Mouse (Mus musculus): ENCODE results near the gene Gxylt2. TPM values are rescaled to one million over a fixed set of nuclear protein-coding genes. Genes with fewer than 3 reads are reported as not detected.

Gene Gxylt2
- polyA plus RNA-seq, 1 experiment: 0.90 TPM

DNA sequence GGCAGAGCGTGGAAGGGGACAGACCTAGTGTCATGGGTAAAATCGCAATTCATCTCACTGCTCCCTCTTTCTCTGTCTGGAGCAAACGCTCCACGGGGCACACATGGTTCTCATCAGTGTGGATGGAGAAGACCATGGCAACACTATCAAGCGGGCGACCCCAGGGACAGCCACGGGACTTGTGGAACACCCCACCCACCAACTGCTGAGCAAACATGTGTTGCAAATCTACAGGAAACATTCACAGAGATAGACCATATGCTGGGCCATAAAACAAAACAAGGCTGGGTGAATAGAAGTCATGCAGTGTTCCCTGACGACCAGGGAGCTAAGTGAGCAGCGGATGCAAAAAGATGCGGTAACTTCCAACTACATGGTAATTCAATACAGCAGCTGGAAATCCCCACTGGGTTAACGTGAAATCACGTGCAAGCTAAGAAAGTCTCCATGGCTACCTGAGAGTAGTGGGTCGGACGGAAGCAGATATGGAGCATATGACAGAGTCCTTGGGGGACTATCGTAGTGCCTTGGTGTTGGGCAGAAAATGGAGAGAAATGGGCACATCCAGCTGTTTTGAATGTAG is 71.5 kb downstream of the Gxylt2 start:
- 80% methylated on average over 15 of the region's 15 CpGs for WGBS

DNA sequence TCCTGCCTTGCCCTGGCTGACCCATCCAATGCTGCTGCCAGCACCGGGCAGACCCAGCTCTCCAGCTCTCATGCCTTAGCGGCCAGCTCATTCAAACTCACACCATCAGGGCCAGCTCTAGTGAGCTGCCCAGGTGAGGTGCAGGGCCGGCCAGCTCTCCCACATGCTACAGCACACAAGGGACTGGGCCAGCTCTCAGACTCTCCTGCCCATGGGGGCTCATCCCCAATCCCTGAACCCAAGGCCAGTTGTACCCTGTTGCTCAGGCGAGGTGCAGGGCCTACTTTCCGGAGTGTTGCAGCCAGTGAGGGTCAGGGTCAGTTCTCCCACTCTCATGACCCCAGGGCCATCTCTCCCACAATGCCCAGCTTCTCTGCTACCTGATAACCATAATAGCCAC is 74.1 kb downstream of the Gxylt2 start:
- H3K27ac ChIP-seq (ENCODE audit: control insufficient read depth, insufficient read depth, low read depth, low read length, poor library complexity): no peak overlapping the region
- 79% methylated on average over 5 of the region's 5 CpGs for WGBS
- TF ChIP-seq CTCF (IDR thresholded peaks at IDR 0.05; ENCODE audit: control insufficient read depth, insufficient read depth, low read length) (no peak), POLR2A (IDR thresholded peaks at IDR 0.05; ENCODE audit: borderline replicate concordance, control insufficient read depth, low read depth, low read length) (no peak)
- no peak overlapping the region for H3K4me3 ChIP-seq (replicated peaks; ENCODE audit: control insufficient read depth, low read depth, low read length)
- no peaks in the 10 kb centered on the region for H3K4me1 ChIP-seq (ENCODE audit: control insufficient read depth, insufficient read depth, low read length)

More for the DNA sequence above, 71.5 kb downstream of the Gxylt2 start:
- Histone ChIP-seq H3K4me1 (ENCODE audit: control insufficient read depth, insufficient read depth, low read length) (no peaks in the 10 kb centered on the region), H3K27ac (ENCODE audit: control insufficient read depth, insufficient read depth, low read depth, low read length, poor library complexity) (no peak overlapping the region), H3K4me3 (replicated peaks; ENCODE audit: control insufficient read depth, low read depth, low read length) (no peak overlapping the region)
- TF ChIP-seq POLR2A (IDR thresholded peaks at IDR 0.05; ENCODE audit: borderline replicate concordance, control insufficient read depth, low read depth, low read length): no peak
- TF ChIP-seq CTCF (IDR thresholded peaks at IDR 0.05; ENCODE audit: control insufficient read depth, insufficient read depth, low read length): no peak

DNA sequence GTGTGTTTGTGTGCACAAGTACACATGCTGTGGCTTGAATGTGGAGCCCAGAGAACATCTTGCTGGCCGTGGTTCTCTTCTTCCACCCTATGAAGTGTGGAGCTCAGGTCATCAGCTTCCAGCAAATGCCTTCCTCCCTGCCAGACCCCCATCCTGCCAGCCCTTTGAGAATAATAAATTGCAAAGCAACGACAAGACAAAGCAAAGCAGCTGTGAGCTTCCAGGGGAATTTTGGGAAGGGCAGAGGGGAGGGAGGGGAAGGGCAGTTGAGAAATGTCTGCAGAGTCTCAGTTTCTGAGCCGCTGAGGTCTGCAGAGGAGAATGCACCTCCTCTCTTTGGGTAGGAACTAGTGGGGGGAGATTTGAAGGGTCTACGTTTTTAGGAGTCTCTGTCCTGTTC is 75.9 kb downstream of the Gxylt2 start:
- 54% methylated on average over 4 of the region's 4 CpGs for WGBS
- Histone ChIP-seq H3K4me3 (replicated peaks; ENCODE audit: control insufficient read depth, low read depth, low read length) (no peak overlapping the region), H3K27ac (ENCODE audit: control insufficient read depth, insufficient read depth, low read depth, low read length, poor library complexity) (no peak overlapping the region), H3K4me1 (ENCODE audit: control insufficient read depth, insufficient read depth, low read length) (no peaks in the 10 kb centered on the region)
- TF ChIP-seq CTCF (IDR thresholded peaks at IDR 0.05; ENCODE audit: control insufficient read depth, insufficient read depth, low read length) (no peak), POLR2A (IDR thresholded peaks at IDR 0.05; ENCODE audit: borderline replicate concordance, control insufficient read depth, low read depth, low read length) (no peak)

DNA sequence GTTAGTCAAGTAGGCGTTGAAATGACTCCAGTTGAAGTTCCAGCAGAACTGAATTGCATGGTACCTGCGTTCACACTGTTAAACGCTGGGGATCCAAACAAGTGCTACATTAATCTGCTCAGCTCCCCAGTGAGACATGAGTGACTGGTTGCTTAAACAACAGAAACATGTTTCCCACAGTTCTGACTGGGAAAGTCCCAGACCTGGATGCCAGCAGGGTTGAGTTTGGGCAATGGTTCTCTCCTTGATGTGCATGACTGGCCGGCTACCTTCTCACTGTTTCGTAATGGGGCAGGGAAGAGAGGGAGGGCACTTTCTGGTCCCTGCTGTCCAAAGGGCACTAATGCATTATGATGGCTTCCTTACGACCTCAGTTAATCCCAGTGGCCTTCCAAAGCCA is 77.1 kb downstream of the Gxylt2 start:
- no peak overlapping the region for H3K4me3 ChIP-seq (replicated peaks; ENCODE audit: control insufficient read depth, low read depth, low read length)
- 86% methylated on average over 6 of the region's 6 CpGs for WGBS
- H3K27ac ChIP-seq (ENCODE audit: control insufficient read depth, insufficient read depth, low read depth, low read length, poor library complexity): no peak overlapping the region
- no peaks in the 10 kb centered on the region for H3K4me1 ChIP-seq (ENCODE audit: control insufficient read depth, insufficient read depth, low read length)
- TF ChIP-seq POLR2A (IDR thresholded peaks at IDR 0.05; ENCODE audit: borderline replicate concordance, control insufficient read depth, low read depth, low read length) (no peak), CTCF (IDR thresholded peaks at IDR 0.05; ENCODE audit: control insufficient read depth, insufficient read depth, low read length) (no peak)

DNA sequence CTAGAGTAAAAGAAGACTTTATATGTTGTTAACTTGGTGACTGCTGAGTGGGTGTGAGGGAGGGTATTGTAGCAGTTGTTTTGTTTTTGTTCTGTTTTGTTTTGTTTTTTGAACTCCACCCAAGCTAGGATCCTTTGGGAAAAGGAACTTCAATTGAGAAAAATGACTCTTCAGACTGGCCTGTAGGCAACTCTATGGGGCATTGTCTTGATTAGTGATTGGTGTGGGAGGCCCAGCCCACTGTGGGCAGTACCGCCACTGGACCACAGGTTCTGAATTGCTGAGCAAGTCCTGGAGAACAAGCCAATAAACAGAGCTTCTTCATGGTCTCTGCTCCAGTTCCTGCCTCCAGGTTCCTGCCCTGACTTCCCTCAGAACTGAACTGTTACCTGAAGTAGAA is 83.2 kb downstream of the Gxylt2 start:
- no peaks in the 10 kb centered on the region for H3K4me1 ChIP-seq (ENCODE audit: control insufficient read depth, insufficient read depth, low read length)
- H3K27ac ChIP-seq (ENCODE audit: control insufficient read depth, insufficient read depth, low read depth, low read length, poor library complexity): no peak overlapping the region
- 85% methylated on average over 1 of the region's 1 CpGs for WGBS
- no peak overlapping the region for H3K4me3 ChIP-seq (replicated peaks; ENCODE audit: control insufficient read depth, low read depth, low read length)
- TF ChIP-seq POLR2A (IDR thresholded peaks at IDR 0.05; ENCODE audit: borderline replicate concordance, control insufficient read depth, low read depth, low read length) (no peak), CTCF (IDR thresholded peaks at IDR 0.05; ENCODE audit: control insufficient read depth, insufficient read depth, low read length) (no peak)

DNA sequence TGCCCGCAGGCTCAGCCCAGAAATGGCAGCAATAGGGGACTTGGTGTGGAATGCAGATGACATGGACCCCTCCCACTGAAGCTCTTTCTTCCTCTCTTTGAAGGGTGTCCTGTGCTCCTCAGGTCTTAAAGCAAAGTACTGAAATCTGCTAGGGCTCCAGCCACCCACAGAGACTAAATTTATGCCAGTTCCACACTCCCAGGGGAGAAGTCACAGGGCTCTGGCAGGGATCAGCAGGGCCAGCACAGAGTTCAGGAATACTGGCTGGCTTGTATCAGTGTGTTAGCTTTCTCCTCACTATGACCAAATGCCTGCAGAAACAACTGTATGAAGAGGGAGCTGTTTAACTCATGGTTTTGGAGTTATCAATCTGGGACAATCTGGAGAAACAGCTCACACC is 84.6 kb downstream of the Gxylt2 start:
- 84% methylated on average over 1 of the region's 1 CpGs for WGBS
- H3K27ac ChIP-seq (ENCODE audit: control insufficient read depth, insufficient read depth, low read depth, low read length, poor library complexity): no peak overlapping the region
- H3K4me3 ChIP-seq (replicated peaks; ENCODE audit: control insufficient read depth, low read depth, low read length): no peak overlapping the region
- TF ChIP-seq POLR2A (IDR thresholded peaks at IDR 0.05; ENCODE audit: borderline replicate concordance, control insufficient read depth, low read depth, low read length) (no peak), CTCF (IDR thresholded peaks at IDR 0.05; ENCODE audit: control insufficient read depth, insufficient read depth, low read length) (no peak)
- H3K4me1 ChIP-seq (ENCODE audit: control insufficient read depth, insufficient read depth, low read length): no peaks in the 10 kb centered on the region

DNA sequence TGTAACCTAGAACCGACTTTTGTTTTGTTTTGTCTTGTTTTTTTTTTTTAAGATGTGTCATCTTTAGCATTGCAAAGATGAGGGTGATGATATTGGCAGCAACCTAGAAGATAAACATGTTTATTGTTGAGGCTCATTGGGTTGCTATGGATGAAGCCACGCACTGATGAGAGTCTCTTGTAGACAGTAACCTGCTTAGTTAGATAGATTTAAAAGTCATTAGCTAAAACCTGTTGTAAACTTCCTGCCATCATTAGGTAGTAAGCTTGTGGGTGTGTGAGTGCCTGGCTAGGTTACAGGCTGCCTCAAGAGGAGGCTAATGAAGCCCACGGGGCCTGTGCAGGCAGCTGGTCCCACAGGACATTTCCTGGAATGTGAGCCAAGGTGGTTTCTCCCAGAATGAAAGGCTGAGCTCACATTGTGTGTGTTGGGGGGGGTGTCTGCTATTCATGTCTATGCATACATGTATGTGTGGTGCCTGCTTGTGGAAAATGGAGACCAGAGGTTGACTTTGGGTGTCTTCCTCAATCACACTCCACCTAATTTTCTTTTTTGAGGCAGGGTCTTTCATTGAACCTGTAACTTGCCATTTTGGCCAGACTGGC is 87.6 kb downstream of the Gxylt2 start:
- Histone ChIP-seq H3K4me1 (ENCODE audit: control insufficient read depth, insufficient read depth, low read length) (no peaks in the 10 kb centered on the region), H3K27ac (ENCODE audit: control insufficient read depth, insufficient read depth, low read depth, low read length, poor library complexity) (no peak overlapping the region), H3K4me3 (replicated peaks; ENCODE audit: control insufficient read depth, low read depth, low read length) (no peak overlapping the region)
- TF ChIP-seq POLR2A (IDR thresholded peaks at IDR 0.05; ENCODE audit: borderline replicate concordance, control insufficient read depth, low read depth, low read length) (no peak), CTCF (IDR thresholded peaks at IDR 0.05; ENCODE audit: control insufficient read depth, insufficient read depth, low read length) (no peak)
- WGBS: 55% methylated on average over 3 of the region's 3 CpGs

DNA sequence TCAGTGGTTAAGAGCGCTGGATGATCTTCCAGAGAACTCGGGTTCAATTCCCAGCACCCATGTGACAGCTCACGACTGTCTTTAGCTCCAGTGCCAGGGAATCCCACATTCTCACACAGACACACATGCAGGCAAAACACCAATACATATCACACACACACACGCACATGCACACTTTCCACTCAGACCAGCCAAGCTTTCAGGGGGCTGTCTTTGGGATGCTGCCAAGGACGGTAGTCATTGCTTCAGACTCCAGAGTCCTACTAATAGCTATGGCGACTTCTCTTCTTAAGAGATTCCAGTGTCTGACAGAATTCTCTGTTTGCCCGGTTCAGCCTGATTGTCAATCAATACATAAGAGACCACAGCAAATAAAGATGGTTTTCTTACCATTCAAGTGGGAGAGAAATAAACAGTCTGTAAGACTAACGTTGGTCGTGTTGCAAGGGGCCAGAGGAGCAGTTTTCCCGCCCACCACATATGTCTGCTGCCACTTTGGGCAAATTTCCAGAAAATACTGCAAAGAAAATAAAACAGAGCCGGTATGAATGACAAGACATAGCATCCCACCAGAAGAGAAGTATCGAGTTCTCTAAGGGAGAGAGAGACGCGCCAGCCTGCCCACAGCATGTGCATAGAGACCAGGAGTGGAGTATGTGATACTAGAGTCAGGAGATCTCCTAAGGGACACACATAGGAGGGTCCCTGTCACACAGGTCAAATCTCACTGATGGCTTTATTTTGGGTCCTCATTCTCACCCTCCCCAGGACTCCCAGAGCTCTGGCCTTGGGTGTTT is 88.6 kb downstream of the Gxylt2 start:
- TF ChIP-seq CTCF (IDR thresholded peaks at IDR 0.05; ENCODE audit: control insufficient read depth, insufficient read depth, low read length) (no peak), POLR2A (IDR thresholded peaks at IDR 0.05; ENCODE audit: borderline replicate concordance, control insufficient read depth, low read depth, low read length) (no peak)
- WGBS: 81% methylated on average over 14 of the region's 14 CpGs
- H3K27ac ChIP-seq (ENCODE audit: control insufficient read depth, insufficient read depth, low read depth, low read length, poor library complexity): no peak overlapping the region
- H3K4me3 ChIP-seq (replicated peaks; ENCODE audit: control insufficient read depth, low read depth, low read length): no peak overlapping the region
- H3K4me1 ChIP-seq (ENCODE audit: control insufficient read depth, insufficient read depth, low read length): no peaks in the 10 kb centered on the region
